Mouse (Mus musculus) urinary bladder, postnatal 14 days (tissue): ENCODE measurements around the gene Sept9.
"Not testable (repeated sequence)": the region's sequence is repeated elsewhere in the genome, so short reads cannot be mapped to it uniquely, and the experiment has no call there.

Experiments
- DNase-seq: peaks from one replicate; pipeline ENCODE4 v3.0.0; 2021; ENCODE audit warnings: low spot score

Sept9 gene

GRCm38 (mm10) chr11:117313446-117313845, 114.0 kb downstream of the Sept9 start:
- DNase-seq, result no peak

GRCm38 (mm10) chr11:117314026-117314425, 114.6 kb downstream of the Sept9 start:
- no peak for DNase-seq

GRCm38 (mm10) chr11:117314520-117314919, 115.1 kb downstream of the Sept9 start:
- DNase-seq, result no peak

- peak; percentile 84 for DNase-seq
Measured at GRCm38 (mm10) chr11:117315309-117315708, 115.8 kb downstream of the Sept9 start.

- no peak for DNase-seq
Measured at GRCm38 (mm10) chr11:117316441-117317331, 117.2 kb downstream of the Sept9 start.

- DNase-seq, result no peak
Measured at GRCm38 (mm10) chr11:117317429-117318101, 118.1 kb downstream of the Sept9 start.

- DNase-seq, result no peak
Measured at GRCm38 (mm10) chr11:117318202-117318601, 118.7 kb downstream of the Sept9 start.

GRCm38 (mm10) chr11:117318731-117319542, 119.5 kb downstream of the Sept9 start:
- no peak for DNase-seq

GRCm38 (mm10) chr11:117319543-117320335, 120.3 kb downstream of the Sept9 start:
- no peak for DNase-seq

- no peak for DNase-seq
Measured at GRCm38 (mm10) chr11:117320482-117320881, 121.0 kb downstream of the Sept9 start.

- no peak for DNase-seq
Measured at GRCm38 (mm10) chr11:117321311-117321971, 122.0 kb downstream of the Sept9 start.

GRCm38 (mm10) chr11:117322311-117322710, 122.8 kb downstream of the Sept9 start:
- DNase-seq, result no peak

- DNase-seq, result no peak
Measured at GRCm38 (mm10) chr11:117322730-117323579, 123.5 kb downstream of the Sept9 start.

GRCm38 (mm10) chr11:117323976-117324574, 124.6 kb downstream of the Sept9 start:
- DNase-seq, result no peak

GRCm38 (mm10) chr11:117324718-117325117, 125.3 kb downstream of the Sept9 start:
- DNase-seq, result not testable (repeated sequence)

- no peak for DNase-seq
Measured at GRCm38 (mm10) chr11:117325131-117325467, 125.6 kb downstream of the Sept9 start.

GRCm38 (mm10) chr11:117325468-117326139, 126.1 kb downstream of the Sept9 start:
- DNase-seq, result no peak

- no peak for DNase-seq
Measured at GRCm38 (mm10) chr11:117326140-117326725, 126.8 kb downstream of the Sept9 start.
